ENCODE assay signal across 35 mouse cellular contexts in the genomic region with DNA sequence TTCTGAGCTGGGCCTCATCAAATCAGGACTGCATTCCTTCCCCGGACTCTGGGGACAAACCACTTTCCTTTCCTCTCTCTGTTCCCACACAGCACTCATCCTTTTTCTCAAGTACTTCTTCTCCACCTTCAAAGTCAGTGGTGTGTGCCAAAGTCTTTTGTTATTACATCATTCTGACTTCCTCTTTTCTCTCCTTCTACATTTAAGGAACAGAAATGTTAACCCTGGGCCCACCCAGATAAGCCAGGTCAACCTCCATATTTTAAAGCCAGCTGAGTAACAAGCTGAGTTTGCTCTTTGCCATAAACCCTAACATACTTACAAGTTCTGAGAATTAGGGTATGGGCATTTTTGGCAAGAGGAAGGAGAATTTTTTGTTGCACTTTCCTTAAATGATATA.
DNase-seq lines count a peak whose midpoint lies in the region; ATAC-seq and TF ChIP-seq lines count a peak whose summit lies in the region.
"Had no signal": no experiment of that assay in that cellular context is flagged by ENCODE, and none has a peak within 500 bp of the region (broad histone marks: within the 10 kb centered on the region; RNA-seq: fewer than 3 reads in every experiment).

No protein-coding gene starts in this region.

- ATAC-seq in lung, embryonic 14.5 days (ENCODE audit: insufficient read depth): no peak
- ATAC-seq in G1E (ENCODE audit: extremely low read depth, insufficient number of reproducible peaks, low FRiP score, poor library complexity, severe bottlenecking): peak; percentile 15; the same call in 1 of the 2 replicates
- no peak for ATAC-seq in midbrain, embryonic 11.5 days (ENCODE audit: low FRiP score)
- ATAC-seq: CD4-positive, CD25-positive, alpha-beta regulatory T cell, adult 4 months; forebrain, embryonic 13.5 days; hindbrain, postnatal 0 days; intestine, embryonic 15.5 days; liver, embryonic 12.5 days; liver, postnatal 0 days; midbrain, embryonic 15.5 days; Patski had no signal

- no peaks in the 10 kb centered on the region for H3K27me3 ChIP-seq in lung, embryonic 14.5 days (ENCODE audit: insufficient read depth, low read length)
- H3K27me3 ChIP-seq in G1E (ENCODE audit: insufficient read depth, low read length): peaks cover 4% of the 10 kb centered on the region; the same call in 1 of the 2 replicates
- H3K27me3 ChIP-seq in splenic B cell, adult 2 months (ENCODE audit: control insufficient read depth, insufficient read depth, low read length, poor library complexity, severe bottlenecking): no peaks in the 10 kb centered on the region
- no peaks in the 10 kb centered on the region for H3K27me3 ChIP-seq in midbrain, embryonic 11.5 days (ENCODE audit: control insufficient read depth, insufficient read depth, low read length)
- H3K27me3 ChIP-seq: embryonic facial prominence, embryonic 15.5 days; forebrain, embryonic 13.5 days; heart, embryonic 15.5 days; hindbrain, embryonic 12.5 days; intestine, embryonic 15.5 days; liver, embryonic 12.5 days; midbrain, embryonic 15.5 days; Patski; stomach, embryonic 15.5 days had no signal

- H3K9ac ChIP-seq in lung, embryonic 14.5 days: no peak overlapping the region
- H3K9ac ChIP-seq in midbrain, embryonic 11.5 days (ENCODE audit: low read length): no peak overlapping the region
- H3K9ac ChIP-seq: embryonic facial prominence, embryonic 15.5 days; forebrain, embryonic 13.5 days; heart, embryonic 15.5 days; hindbrain, embryonic 12.5 days; intestine, embryonic 15.5 days; liver, embryonic 12.5 days; liver, postnatal 0 days; midbrain, embryonic 15.5 days; stomach, embryonic 15.5 days had no signal

- no peaks in the 10 kb centered on the region for H3K4me1 ChIP-seq in lung, embryonic 14.5 days (ENCODE audit: insufficient read depth)
- no peaks in the 10 kb centered on the region for H3K4me1 ChIP-seq in lung, adult 2 months (ENCODE audit: control insufficient read depth, insufficient read depth, low read length)
- H3K4me1 ChIP-seq in G1E (ENCODE audit: insufficient read depth, low read depth, low read length): no peaks in the 10 kb centered on the region
- peaks cover 4% of the 10 kb centered on the region; the same call in 1 of the 2 replicates for H3K4me1 ChIP-seq in embryonic fibroblast, embryonic 13.5 days (ENCODE audit: control insufficient read depth, insufficient read depth, low read length)
- no peaks in the 10 kb centered on the region for H3K4me1 ChIP-seq in midbrain, embryonic 11.5 days (ENCODE audit: control insufficient read depth, insufficient read depth, low read length)
- H3K4me1 ChIP-seq: embryonic facial prominence, embryonic 15.5 days; forebrain, embryonic 13.5 days; heart, embryonic 10.5 days; heart, embryonic 15.5 days; hindbrain, embryonic 12.5 days; intestine, embryonic 15.5 days; liver, embryonic 12.5 days; midbrain, embryonic 15.5 days; stomach, embryonic 15.5 days had no signal

- no peaks in the 10 kb centered on the region for H3K9me3 ChIP-seq in lung, embryonic 14.5 days (ENCODE audit: low read depth, low read length)
- H3K9me3 ChIP-seq in G1E (replicated peaks): no peaks in the 10 kb centered on the region
- no peaks in the 10 kb centered on the region for H3K9me3 ChIP-seq in midbrain, embryonic 11.5 days (ENCODE audit: control insufficient read depth, low read length)
- H3K9me3 ChIP-seq: embryonic facial prominence, embryonic 10.5 days; embryonic facial prominence, embryonic 15.5 days; forebrain, embryonic 13.5 days; heart, embryonic 10.5 days; heart, embryonic 15.5 days; hindbrain, embryonic 12.5 days; intestine, embryonic 15.5 days; liver, embryonic 12.5 days; midbrain, embryonic 15.5 days; stomach, embryonic 15.5 days had no signal

- TF ChIP-seq CTCF in lung, embryonic 14.5 days (IDR thresholded peaks at IDR 0.05; ENCODE audit: low read depth): no peak
- no peak for TF ChIP-seq CTCF in lung, adult 2 months (IDR thresholded peaks at IDR 0.05; ENCODE audit: insufficient read depth, low read length)
- no peak for TF ChIP-seq CTCF in G1E (IDR thresholded peaks at IDR 0.05; ENCODE audit: low read depth, low read length)
- no peak for TF ChIP-seq CTCF in embryonic fibroblast, embryonic 13.5 days (IDR thresholded peaks at IDR 0.05; ENCODE audit: borderline replicate concordance, insufficient read depth, low read length)

- H3K27ac ChIP-seq in lung, embryonic 14.5 days (ENCODE audit: low read depth): no peak overlapping the region
- peak overlapping the region; percentile 45; the same call in 1 of the 2 replicates for H3K27ac ChIP-seq in embryonic fibroblast, embryonic 13.5 days (ENCODE audit: insufficient read depth, low read length)
- H3K27ac ChIP-seq in midbrain, embryonic 11.5 days (ENCODE audit: low read depth, low read length): no peak overlapping the region
- H3K27ac ChIP-seq: embryonic facial prominence, embryonic 10.5 days; embryonic facial prominence, embryonic 15.5 days; forebrain, embryonic 13.5 days; heart, embryonic 10.5 days; heart, embryonic 15.5 days; hindbrain, embryonic 12.5 days; hindbrain, postnatal 0 days; intestine, embryonic 15.5 days; liver, embryonic 12.5 days; midbrain, embryonic 15.5 days; stomach, embryonic 15.5 days had no signal

- no peak overlapping the region for H3K4me3 ChIP-seq in lung, embryonic 14.5 days (ENCODE audit: low read depth, low read length)
- H3K4me3 ChIP-seq in lung, adult 2 months (replicated peaks; ENCODE audit: extremely low read depth, low read depth, low read length): no peak overlapping the region
- H3K4me3 ChIP-seq in G1E (ENCODE audit: low read depth, low read length): no peak overlapping the region
- H3K4me3 ChIP-seq in embryonic fibroblast, embryonic 13.5 days (ENCODE audit: insufficient read depth, low read length): no peak overlapping the region
- no peak overlapping the region for H3K4me3 ChIP-seq in midbrain, embryonic 11.5 days (ENCODE audit: low read depth, low read length)
- H3K4me3 ChIP-seq: embryonic facial prominence, embryonic 10.5 days; embryonic facial prominence, embryonic 15.5 days; forebrain, embryonic 13.5 days; heart, embryonic 10.5 days; heart, embryonic 15.5 days; hindbrain, embryonic 12.5 days; intestine, embryonic 15.5 days; liver, embryonic 12.5 days; midbrain, embryonic 15.5 days; stomach, embryonic 15.5 days had no signal

- peak; percentile 18 for DNase-seq in lung, embryonic 14.5 days
- no peak for DNase-seq in lung, adult 2 months
- peak; percentile 15 for DNase-seq in G1E (ENCODE audit: low spot score)
- DNase-seq in splenic B cell, adult 2 months (ENCODE audit: low read depth, low spot score): peak; percentile 3
- no peak for DNase-seq in testis, postnatal 10 days (ENCODE audit: low spot score)
- DNase-seq in midbrain, embryonic 11.5 days (ENCODE audit: low spot score, missing footprints): no peak
- DNase-seq in gastrocnemius, postnatal 10 days: no peak
- DNase-seq: adrenal gland, postnatal 25 days; cerebellum, adult 2 months; cerebellum, postnatal 14 days; gastrocnemius, postnatal 14 days; heart, adult 11 months; kidney, adult 8-10 months; kidney, postnatal 10 days; layer of hippocampus, postnatal 36 days; left cerebral cortex, postnatal 4 days; liver, postnatal 0 days; lung, postnatal 14 days; right cerebral cortex, adult 18-20 months; thymus, adult 18-20 months; thymus, postnatal 25 days had no signal

- H3K36me3 ChIP-seq in lung, embryonic 14.5 days (ENCODE audit: insufficient read depth): no peaks in the 10 kb centered on the region
- H3K36me3 ChIP-seq in G1E (replicated peaks): no peaks in the 10 kb centered on the region
- H3K36me3 ChIP-seq in splenic B cell, adult 2 months (ENCODE audit: control insufficient read depth, insufficient read depth, low read length, poor library complexity, severe bottlenecking): no peaks in the 10 kb centered on the region
- H3K36me3 ChIP-seq in midbrain, embryonic 11.5 days (ENCODE audit: control insufficient read depth, insufficient read depth, low read length): no peaks in the 10 kb centered on the region
- H3K36me3 ChIP-seq: embryonic facial prominence, embryonic 10.5 days; embryonic facial prominence, embryonic 15.5 days; heart, embryonic 10.5 days; heart, embryonic 15.5 days; hindbrain, embryonic 12.5 days; intestine, embryonic 15.5 days; liver, embryonic 12.5 days; midbrain, embryonic 15.5 days; stomach, embryonic 15.5 days had no signal

- no peak for TF ChIP-seq POLR2A in lung, adult 2 months (IDR thresholded peaks at IDR 0.05; ENCODE audit: borderline replicate concordance, extremely low read depth, low read depth, low read length)
- TF ChIP-seq POLR2A in embryonic fibroblast, embryonic 13.5 days (IDR thresholded peaks at IDR 0.05; ENCODE audit: low read depth, low read length): no peak

- 41% methylated on average over 1 of the region's 1 CpGs for WGBS in lung, embryonic 14.5 days
- WGBS in lung, adult 2 months: 44% methylated on average over 1 of the region's 1 CpGs
- 77% methylated on average over 1 of the region's 1 CpGs for WGBS in midbrain, embryonic 11.5 days

- no peak overlapping the region for H3K4me2 ChIP-seq in lung, embryonic 14.5 days
- no peak overlapping the region for H3K4me2 ChIP-seq in midbrain, embryonic 11.5 days
- H3K4me2 ChIP-seq: embryonic facial prominence, embryonic 15.5 days; forebrain, embryonic 13.5 days; heart, embryonic 15.5 days; hindbrain, embryonic 12.5 days; intestine, embryonic 15.5 days; liver, embryonic 12.5 days; midbrain, embryonic 15.5 days; stomach, embryonic 15.5 days had no signal

Comparison
In these comparisons a context has a peak if more than half of its experiments do, and no peak if none do; other contexts are left out.
1. DNase-seq: peak in lung, embryonic 14.5 days (single experiment), G1E (single experiment) and splenic B cell, adult 2 months (single experiment); none in lung, adult 2 months (single experiment), testis, postnatal 10 days (single experiment), midbrain, embryonic 11.5 days (single experiment) and gastrocnemius, postnatal 10 days (single experiment).